Mouse (Mus musculus) C2C12 (cell line): ENCODE data around the gene Tfap2b.

Experiments used
- CEBPB ChIP-seq: IDR thresholded peaks from one replicate; pipeline ENCODE4 v1.6.1; 2011; ENCODE audit warnings: low read depth, mild to moderate bottlenecking, control low read depth, moderate library complexity
- CTCF ChIP-seq: IDR thresholded peaks from one replicate; pipeline ENCODE4 v1.5.1; 2011; ENCODE audit not compliant: control insufficient read depth, insufficient read depth, insufficient read length
- USF1 ChIP-seq: IDR thresholded peaks from one replicate; pipeline ENCODE4 v1.6.1; 2011; ENCODE audit warnings: low read depth, mild to moderate bottlenecking, control low read depth, moderate library complexity

DNA sequence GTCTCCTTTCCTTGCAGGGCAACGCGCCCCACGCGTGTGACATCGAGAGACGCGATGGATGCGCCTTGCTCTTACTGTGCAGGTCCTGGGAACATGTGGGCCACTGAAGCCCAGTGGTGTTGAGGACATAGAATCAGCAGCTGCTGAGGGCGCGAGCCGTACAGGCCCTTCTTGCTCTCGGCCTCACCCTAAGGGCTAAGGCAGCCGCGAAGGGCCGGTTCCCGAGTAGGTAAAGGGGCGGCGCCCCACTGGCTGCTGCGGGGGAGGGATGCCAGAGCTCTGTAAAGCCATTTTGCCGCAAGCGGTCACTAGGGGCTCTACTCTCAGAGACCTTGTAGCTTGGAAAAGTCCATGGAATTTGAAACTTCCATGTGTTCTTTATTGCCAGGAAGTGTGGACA is 27.9 kb downstream of the Tfap2b start:
- TF ChIP-seq CEBPB, result no peak
- no peak for TF ChIP-seq CTCF
- TF ChIP-seq USF1, result no peak
